Mouse (Mus musculus) midbrain, postnatal 0 days (tissue): ENCODE results near the gene Fam114a1. TPM values are rescaled to one million over a fixed set of nuclear protein-coding genes. Genes with fewer than 3 reads are reported as not detected.

ENCODE experiments used
- ATAC-seq: fragments of 200-750 bp; cut with Nextera tagmentation; 2 replicates; pipeline ENCODE4 v1.8.0; 2017; ENCODE audit warnings: moderate number of reproducible peaks, mild to moderate bottlenecking, moderate TSS enrichment, moderate library complexity; ENCODE audit not compliant: low FRiP score
- DNase-seq: peaks from one replicate; pipeline ENCODE4 v3.0.0-alpha.2; 2015; ENCODE audit warnings: low spot score
- H3K27ac ChIP-seq: fragments of 300-500 bp; sonication (generic); 2 replicates; pipeline ENCODE4 v1.5.1; 2014; ENCODE audit warnings: low read depth, mild to moderate bottlenecking, low read length, mixed read lengths
- H3K27me3 ChIP-seq: fragments of 300-500 bp; sonication (generic); 2 replicates; pipeline ENCODE4 v1.6.1; 2014; ENCODE audit warnings: low read length, control low read depth, mixed read lengths; ENCODE audit not compliant: insufficient read depth
- H3K36me3 ChIP-seq: fragments of 300-500 bp; sonication (generic); 2 replicates; pipeline ENCODE4 v1.6.1; 2014; ENCODE audit warnings: low read length, control low read depth, mixed read lengths; ENCODE audit not compliant: insufficient read depth
- H3K4me1 ChIP-seq: fragments of 300-500 bp; sonication (generic); 2 replicates; pipeline ENCODE4 v1.6.1; 2014; ENCODE audit warnings: mild to moderate bottlenecking, control low read depth, antibody characterized with exemption, low read length, mixed read lengths; ENCODE audit not compliant: insufficient read depth
- H3K4me2 ChIP-seq: fragments of 300-500 bp; sonication (generic); 2 replicates; pipeline ENCODE4 v1.6.1; 2014; ENCODE audit warnings: low read depth, mild to moderate bottlenecking, low read length, mixed read lengths; ENCODE audit not compliant: poor library complexity, severe bottlenecking
- H3K4me3 ChIP-seq: fragments of 300-500 bp; sonication (generic); 2 replicates; pipeline ENCODE4 v1.5.1; 2014; ENCODE audit warnings: low read depth, mild to moderate bottlenecking, low read length, moderate library complexity
- H3K9ac ChIP-seq: fragments of 300-500 bp; sonication (generic); replicated peaks from 2 replicates; pipeline ENCODE4 v1.6.1; 2014; ENCODE audit warnings: mild to moderate bottlenecking, low read length, moderate library complexity, mixed read lengths; ENCODE audit not compliant: poor library complexity, severe bottlenecking
- H3K9me3 ChIP-seq: fragments of 300-500 bp; sonication (generic); 2 replicates; pipeline ENCODE4 v1.6.1; 2016; ENCODE audit warnings: low read length, control low read depth
- CTCF ChIP-seq: IDR thresholded peaks from 2 replicates; pipeline ENCODE4 v1.5.1; 2016; ENCODE audit warnings: antibody characterized with exemption, mild to moderate bottlenecking
- WGBS: fragments of 180-500 bp; shearing (Covaris S2); extraction: QIAGEN DNeasy Blood & Tissue Kit; methylation state at CpG from one replicate; pipeline ENCODE4 v1.1.7; 2014; 5-methylcytosine and 5-hydroxymethylcytosine counted together
- polyA plus RNA-seq: library from polyadenylated mRNA; unstranded; fragments of >200 nt; fragmentation: Nextera tagmentation; extraction: Ambion mirVana; gene quantifications from 2 replicates; pipeline ENCODE4 v1.2.1, GENCODE M21; 2015
- total RNA-seq: library from RNA; depleted of rRNA; stranded (reverse); fragments of >200 nt; gene quantifications from 2 replicates; pipeline ENCODE4 v1.2.3, GENCODE M21; 2014

Fam114a1 gene
- total and polyA plus RNA-seq, 2 experiments from 2014 or later: 2.5 to 5.0 TPM

GRCm38 (mm10) chr5:65049880-65050279 lies 80.0 kb downstream of the Fam114a1 start:
- Histone ChIP-seq H3K27me3 (no peaks in the 10 kb centered on the region), H3K9me3 (no peaks in the 10 kb centered on the region), H3K4me2 (no peak overlapping the region), H3K4me3 (no peak overlapping the region), H3K36me3 (no peaks in the 10 kb centered on the region), H3K9ac (no peak overlapping the region), H3K27ac (no peak overlapping the region), H3K4me1 (no peaks in the 10 kb centered on the region; the same call in 1 of the 2 replicates)
- DNase-seq (no peak), ATAC-seq (no peak)
- 62% methylated on average over 5 of the region's 5 CpGs for WGBS
- TF ChIP-seq CTCF: no peak

- TF ChIP-seq CTCF: no peak
- H3K27me3 ChIP-seq: no peaks in the 10 kb centered on the region
- WGBS: 46% methylated on average over 3 of the region's 3 CpGs
- no peak overlapping the region for H3K27ac ChIP-seq
- no peak overlapping the region for H3K4me3 ChIP-seq
- no peak overlapping the region for H3K9ac ChIP-seq
- ATAC-seq (no peak), DNase-seq (no peak)
- no peaks in the 10 kb centered on the region for H3K36me3 ChIP-seq
- H3K4me1 ChIP-seq: no peaks in the 10 kb centered on the region; the same call in 1 of the 2 replicates
- H3K9me3 ChIP-seq: no peaks in the 10 kb centered on the region
- H3K4me2 ChIP-seq: no peak overlapping the region
Observed at GRCm38 (mm10) chr5:65051513-65051912, 81.6 kb downstream of the Fam114a1 start.

- no peak for TF ChIP-seq CTCF
- 86% methylated on average over 6 of the region's 6 CpGs for WGBS
Observed at GRCm38 (mm10) chr5:65057596-65057995, 87.7 kb downstream of the Fam114a1 start.

GRCm38 (mm10) chr5:65059806-65060205 lies 89.9 kb downstream of the Fam114a1 start:
- no peak for TF ChIP-seq CTCF
- no peak overlapping the region for H3K27ac ChIP-seq
- DNase-seq: no peak
- H3K4me3 ChIP-seq: no peak overlapping the region
- no peak overlapping the region for H3K4me2 ChIP-seq
- no peaks in the 10 kb centered on the region for H3K27me3 ChIP-seq
- no peaks in the 10 kb centered on the region for H3K36me3 ChIP-seq
- WGBS: 60% methylated on average over 2 of the region's 2 CpGs
- no peaks in the 10 kb centered on the region for H3K9me3 ChIP-seq
- no peak for ATAC-seq
- no peaks in the 10 kb centered on the region for H3K4me1 ChIP-seq
- H3K9ac ChIP-seq: no peak overlapping the region

More at GRCm38 (mm10) chr5:65057596-65057995, 87.7 kb downstream of the Fam114a1 start:
- no peaks in the 10 kb centered on the region for H3K36me3 ChIP-seq
- H3K4me1 ChIP-seq: no peaks in the 10 kb centered on the region
- H3K27me3 ChIP-seq: no peaks in the 10 kb centered on the region
- no peak overlapping the region for H3K4me2 ChIP-seq
- H3K9ac ChIP-seq: no peak overlapping the region
- no peak for ATAC-seq
- H3K4me3 ChIP-seq: no peak overlapping the region
- H3K9me3 ChIP-seq: no peaks in the 10 kb centered on the region
- no peak for DNase-seq
- no peak overlapping the region for H3K27ac ChIP-seq

GRCm38 (mm10) chr5:65062236-65062635 lies 92.4 kb downstream of the Fam114a1 start:
- H3K4me3 ChIP-seq: no peak overlapping the region
- no peak overlapping the region for H3K4me2 ChIP-seq
- H3K27ac ChIP-seq: no peak overlapping the region
- no peaks in the 10 kb centered on the region for H3K9me3 ChIP-seq
- H3K4me1 ChIP-seq: no peaks in the 10 kb centered on the region
- H3K36me3 ChIP-seq: no peaks in the 10 kb centered on the region
- 94% methylated on average over 4 of the region's 4 CpGs for WGBS
- DNase-seq (no peak), ATAC-seq (no peak)
- no peak for TF ChIP-seq CTCF
- H3K27me3 ChIP-seq: no peaks in the 10 kb centered on the region
- no peak overlapping the region for H3K9ac ChIP-seq

GRCm38 (mm10) chr5:65063266-65063665 lies 93.4 kb downstream of the Fam114a1 start:
- DNase-seq (no peak), ATAC-seq (no peak)
- H3K36me3 ChIP-seq: no peaks in the 10 kb centered on the region
- no peak overlapping the region for H3K27ac ChIP-seq
- H3K4me3 ChIP-seq: no peak overlapping the region
- 72% methylated on average over 2 of the region's 2 CpGs for WGBS
- H3K4me1 ChIP-seq: no peaks in the 10 kb centered on the region
- H3K4me2 ChIP-seq: no peak overlapping the region
- no peaks in the 10 kb centered on the region for H3K27me3 ChIP-seq
- no peaks in the 10 kb centered on the region for H3K9me3 ChIP-seq
- H3K9ac ChIP-seq: no peak overlapping the region
- TF ChIP-seq CTCF: no peak
